Mouse (Mus musculus) inflammation-experienced regulatory T-cells (primary cell): ENCODE data around the gene Bsdc1. TPM values are rescaled to one million over a fixed set of nuclear protein-coding genes. Genes with fewer than 3 reads are reported as not detected.

Source experiments
- polyA plus RNA-seq, 2 experiments: library from polyadenylated mRNA; unstranded; fragments of 100-300 nt; shearing (Covaris generic); gene quantifications; one replicate each; pipeline ENCODE4 v1.2.1; 2017

The Bsdc1 gene
- polyA plus RNA-seq = 10 to 100 TPM; 32.3 to 41.6 TPM

DNA sequence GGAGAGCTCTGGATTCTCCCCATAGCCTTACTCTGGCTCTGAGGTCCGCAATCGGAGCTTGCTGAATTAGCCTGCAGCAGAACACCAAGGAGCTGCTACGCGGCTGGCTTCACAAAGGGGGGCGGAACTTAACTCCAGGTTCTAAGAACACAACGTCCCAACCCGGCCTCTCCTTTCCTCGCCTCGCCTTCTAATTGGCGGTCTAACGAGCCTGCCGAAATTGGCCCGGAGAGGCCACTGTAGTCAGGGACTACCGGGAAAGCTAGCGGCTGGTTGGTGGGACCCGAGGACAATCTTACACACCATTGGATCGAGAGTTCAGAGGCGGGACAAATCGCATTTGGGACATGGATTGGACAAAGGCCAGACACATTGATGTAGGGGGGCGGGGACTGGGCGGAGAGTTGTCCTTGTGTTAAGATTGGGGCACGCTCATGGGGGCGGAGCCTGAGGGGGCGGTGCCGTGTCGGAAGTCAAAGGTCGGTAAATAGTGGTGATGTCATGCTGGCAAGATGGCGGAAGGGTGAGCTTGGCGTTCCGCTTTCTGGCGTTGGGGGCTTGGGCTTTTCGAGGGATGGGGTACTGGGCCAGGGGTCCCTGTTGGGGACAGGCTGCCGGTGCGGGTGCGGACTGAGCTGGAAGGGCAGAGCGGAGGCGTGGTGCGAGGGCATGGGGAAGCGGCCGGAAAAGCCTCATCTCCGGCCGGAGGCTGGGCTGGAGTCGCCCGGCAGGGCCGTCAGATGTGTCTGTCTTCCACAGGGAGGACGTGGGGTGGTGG lies at the start of gene Bsdc1:
TSS of gene Bsdc1 (plus strand) at position 399 of the 778 bp plus-strand sequence.

DNA sequence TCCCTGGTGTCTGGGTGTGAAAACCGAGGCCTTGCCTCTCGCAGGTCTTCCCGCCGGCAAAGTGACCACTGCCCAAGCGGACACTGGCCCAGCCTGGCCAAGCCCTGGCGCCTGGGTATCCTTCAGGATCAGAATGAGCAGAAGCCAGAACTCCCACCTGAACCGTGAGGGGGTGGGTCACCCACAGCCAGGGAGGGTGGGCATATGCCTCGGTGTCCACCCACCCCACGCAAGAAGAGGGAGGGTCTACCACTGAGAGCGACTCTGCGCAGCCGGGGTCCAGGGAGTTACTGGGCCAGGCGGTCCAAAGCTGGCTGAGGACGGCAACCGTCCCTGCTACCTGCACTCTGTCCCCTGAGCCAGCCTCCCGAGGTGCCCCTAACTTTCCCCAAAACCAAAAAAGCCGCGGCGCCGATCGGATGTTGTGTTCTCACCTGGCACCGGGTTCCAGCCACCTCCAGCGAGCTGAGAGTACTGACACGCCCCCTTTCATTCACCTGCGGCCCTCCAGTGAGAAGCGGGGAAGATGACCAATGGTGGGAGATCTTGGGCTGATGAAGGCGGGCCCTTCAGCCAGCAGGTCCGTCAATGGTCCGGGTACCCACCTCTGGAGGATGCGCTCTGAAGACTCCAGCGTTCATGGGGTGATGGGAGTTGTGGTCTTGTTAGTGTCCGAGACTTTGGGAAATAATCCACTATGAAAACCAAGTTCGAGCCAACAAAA lies 20.9 kb upstream of the Bsdc1 start, which contains the start of gene Zbtb8b:
TSS of gene Zbtb8b (minus strand) at position 514 of the 724 bp plus-strand sequence.

DNA sequence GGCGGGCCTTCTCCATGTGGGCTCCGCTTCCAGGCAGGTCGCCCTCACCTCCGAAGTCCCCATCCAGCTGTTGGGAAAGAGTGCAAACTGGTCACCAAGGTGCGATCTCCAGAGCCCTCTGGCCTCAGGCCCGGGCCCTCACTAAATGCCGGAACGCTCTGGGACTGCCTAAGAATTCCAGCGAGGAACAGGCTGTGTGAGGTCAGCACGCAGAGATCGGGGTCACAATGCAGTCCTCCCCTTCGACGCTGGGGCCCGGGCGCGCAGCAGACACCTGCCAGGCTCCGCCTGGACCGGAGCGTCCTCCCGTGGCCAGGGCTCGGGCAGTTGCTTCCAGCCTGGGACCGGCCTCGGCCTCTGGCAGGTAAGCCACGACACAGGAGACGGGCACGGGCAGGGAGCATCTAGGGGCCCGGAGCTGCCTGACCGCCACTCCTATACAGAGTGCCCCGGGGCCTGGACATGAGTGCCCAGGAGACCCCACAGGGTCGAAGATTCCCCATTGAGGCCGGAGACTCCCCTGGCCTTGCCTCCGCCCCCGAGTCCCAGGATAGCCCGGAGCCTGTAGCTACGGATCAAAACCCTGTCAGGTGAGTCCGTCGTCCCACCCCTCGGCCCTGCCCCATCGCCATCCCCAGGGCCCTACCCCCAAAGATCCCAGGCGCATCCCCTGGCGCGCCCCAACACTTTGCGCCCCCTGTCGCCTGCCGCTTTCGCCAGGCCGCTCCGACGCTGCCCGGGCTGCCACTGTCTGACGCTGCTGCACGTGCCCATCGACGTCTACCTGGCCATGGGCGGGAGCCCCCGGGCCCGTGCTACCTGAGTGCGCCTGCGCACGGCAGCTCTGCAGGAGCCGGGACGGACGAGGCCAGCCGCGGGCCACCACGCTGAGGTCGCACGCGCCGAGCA lies 29.8 kb downstream of the Bsdc1 start, which contains the start of the genes Tssk3 and Fam229a:
TSS of gene Tssk3 (minus strand) at position 51 of the 909 bp plus-strand sequence.
TSS of gene Fam229a (plus strand) at position 219 of the 909 bp plus-strand sequence.

DNA sequence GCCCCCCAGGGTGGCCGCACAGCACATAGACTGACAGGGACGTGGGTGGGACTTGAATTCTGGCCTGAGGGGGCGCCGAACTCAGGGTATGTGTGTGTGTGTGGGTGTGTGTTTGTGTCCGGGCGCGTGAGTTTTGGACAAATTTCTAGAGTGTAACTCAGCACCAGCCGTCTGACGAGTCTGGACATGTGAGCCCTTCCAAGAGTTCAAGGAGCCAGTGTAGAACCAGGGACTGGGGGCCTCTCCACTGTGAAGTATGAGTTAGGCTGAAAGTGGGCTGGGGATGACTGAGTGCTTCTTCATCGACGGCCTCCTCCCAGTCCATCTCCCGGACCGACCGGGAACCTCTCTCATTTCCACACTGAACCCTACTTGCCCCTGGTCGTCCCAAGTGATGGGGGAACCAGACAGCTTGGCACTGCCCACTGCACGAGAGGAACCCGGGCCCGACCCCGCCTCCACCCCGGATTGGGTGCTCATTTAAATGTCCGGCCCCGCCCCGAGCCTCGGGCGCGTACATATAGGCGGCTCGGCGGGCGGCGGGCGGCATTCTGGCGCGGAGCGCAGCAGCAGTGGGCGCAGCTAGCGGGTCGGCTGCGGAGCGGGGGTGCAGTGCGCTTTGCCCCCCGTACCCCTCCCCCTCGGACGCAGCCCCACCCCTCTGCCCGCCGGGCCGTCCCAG lies 51.8 kb downstream of the Bsdc1 start, which contains the start of gene Marcksl1:
TSS of gene Marcksl1 (plus strand) at position 496 of the 682 bp plus-strand sequence.

Other genes starting within 250 kb of the Bsdc1 start
- gene C77080, start 200.2 kb upstream of the Bsdc1 start, polyA plus RNA-seq = 1 to 10 TPM in 1 of 2 experiments, under 1 TPM in 1; 0.67 to 1.0 TPM
- under 1 TPM in 1 of 2 experiments, not detected in 1; 0.16 TPM for gene Sync, start 174.0 kb upstream of the Bsdc1 start, polyA plus RNA-seq
- gene Rbbp4, start 126.2 kb upstream of the Bsdc1 start, polyA plus RNA-seq = 100 to 1,000 TPM; 289 to 317 TPM
- 10 to 100 TPM; 57.3 to 72.8 TPM for gene Zbtb8os, start 125.9 kb upstream of the Bsdc1 start, polyA plus RNA-seq
- gene Zbtb8a, start 83.5 kb upstream of the Bsdc1 start, polyA plus RNA-seq = 10 to 100 TPM; 10.9 to 17.0 TPM
- gene Zbtb8b, start 20.7 kb upstream of the Bsdc1 start, polyA plus RNA-seq = under 1 TPM; 0.05 to 0.15 TPM
- gene Tssk3, start 29.4 kb downstream of the Bsdc1 start, polyA plus RNA-seq = under 1 TPM in 1 of 2 experiments, not detected in 1; 0.12 TPM
- under 1 TPM in 1 of 2 experiments, not detected in 1; 0.67 TPM for gene Fam229a, start 29.6 kb downstream of the Bsdc1 start, polyA plus RNA-seq
- gene Marcksl1, start 52.0 kb downstream of the Bsdc1 start, polyA plus RNA-seq = 10 to 100 TPM; 35.3 to 36.6 TPM
- 100 to 1,000 TPM; 277 to 296 TPM for gene Hdac1, start 81.1 kb downstream of the Bsdc1 start, polyA plus RNA-seq
- gene Lck, start 112.1 kb downstream of the Bsdc1 start, polyA plus RNA-seq = 1,000 to 10,000 TPM; 1,474 to 1,514 TPM
- gene Fam167b, start 117.0 kb downstream of the Bsdc1 start, polyA plus RNA-seq = under 1 TPM; 0.42 to 0.60 TPM
- gene Eif3i, start 139.1 kb downstream of the Bsdc1 start, polyA plus RNA-seq = 100 to 1,000 TPM; 175 to 192 TPM
- 100 to 1,000 TPM; 197 to 198 TPM for gene Tmem234, start 139.1 kb downstream of the Bsdc1 start, polyA plus RNA-seq
- gene Dcdc2b, start 152.7 kb downstream of the Bsdc1 start, polyA plus RNA-seq = 1 to 10 TPM; 3.3 to 5.4 TPM
- 10 to 100 TPM; 30.2 to 39.2 TPM for gene Iqcc, start 157.5 kb downstream of the Bsdc1 start, polyA plus RNA-seq
- 10 to 100 TPM; 41.9 to 47.5 TPM for gene Ccdc28b, start 162.4 kb downstream of the Bsdc1 start, polyA plus RNA-seq
- gene Txlna, start 179.5 kb downstream of the Bsdc1 start, polyA plus RNA-seq = 10 to 100 TPM; 59.2 to 70.3 TPM
- gene Kpna6, start 211.2 kb downstream of the Bsdc1 start, polyA plus RNA-seq = 10 to 100 TPM; 20.0 to 21.9 TPM
- 10 to 100 TPM; 19.2 to 20.0 TPM for gene Tmem39b, start 235.3 kb downstream of the Bsdc1 start, polyA plus RNA-seq